Mouse (Mus musculus) spleen, adult 18-20 months (tissue): ENCODE results near the gene Uckl1.
A peak's percentile ranks its signal among the peaks of the same experiment; 100 is the strongest.

Experiments used
- DNase-seq, 2 experiments: peaks; one replicate each; pipeline ENCODE4 v3.0.0; 2022; ENCODE audit warnings: mixed read lengths in 2 of 2

Gene Uckl1

GRCm38 (mm10) chr2:181584411-181584942, at the start of gene Uckl1:
Uckl1 (minus strand) TSS chr2:181584892.
- DNase-seq = no peak

- no peak for DNase-seq
These were observed 47.9 kb upstream of the Uckl1 start for GRCm38 (mm10) chr2:181632624-181633023.

DNA sequence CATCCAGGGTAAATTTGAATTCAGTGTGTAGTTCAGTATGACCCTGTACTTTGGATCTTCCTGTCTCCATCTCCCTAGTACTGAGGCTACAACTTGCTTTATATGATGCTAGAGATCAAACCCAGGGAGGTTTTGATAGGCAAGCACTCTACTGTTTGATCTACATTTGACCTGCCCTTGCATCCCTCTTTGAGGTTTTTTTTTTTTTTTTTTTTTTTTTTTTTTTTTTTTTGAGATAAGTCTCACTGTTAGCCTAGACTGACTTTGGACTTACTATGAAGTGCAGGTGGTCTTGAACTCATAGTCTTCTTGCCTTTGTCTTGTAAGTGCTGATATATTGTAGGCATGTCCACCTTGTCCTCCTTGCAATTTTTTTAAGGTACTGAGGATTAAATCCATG, 43.8 kb upstream of the Uckl1 start:
- DNase-seq = no peak

- peak in 1 of 2 experiments; percentile 11 for DNase-seq
These were observed 38.7 kb upstream of the Uckl1 start for GRCm38 (mm10) chr2:181623401-181623800.

DNA sequence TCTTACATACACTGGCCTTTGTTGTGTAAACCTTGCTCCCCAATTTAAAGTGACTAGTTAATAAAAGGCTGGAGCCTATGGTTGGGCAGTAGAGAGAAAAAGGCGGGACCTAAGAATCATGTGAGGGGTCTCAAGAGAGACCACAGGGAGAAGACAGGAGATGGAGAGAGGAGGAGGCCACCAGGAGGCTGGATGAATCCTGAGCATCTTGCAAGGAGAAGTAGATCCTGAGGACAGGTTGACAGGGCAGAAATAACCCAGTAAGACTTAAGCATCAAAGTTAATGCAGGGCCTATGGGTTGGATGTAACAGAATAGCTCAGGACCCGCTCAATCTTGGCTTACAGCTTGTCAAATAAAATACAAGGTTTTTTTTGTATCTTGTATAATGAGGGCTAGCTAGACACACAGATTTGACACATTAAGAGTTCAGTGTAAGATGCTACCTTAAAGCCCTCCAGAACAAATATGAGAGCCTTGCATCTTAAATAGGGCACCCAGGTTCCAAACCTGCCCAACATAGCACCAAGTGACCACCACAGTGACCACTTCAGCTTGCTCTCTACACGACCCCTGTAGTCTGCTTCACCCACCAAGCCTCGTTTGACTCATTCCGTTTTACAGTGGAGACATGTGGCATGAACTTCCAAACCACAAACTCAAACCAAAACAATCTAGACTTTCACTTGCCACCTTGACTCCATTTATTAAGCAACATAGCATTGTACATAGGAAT, 34.2 kb upstream of the Uckl1 start:
- DNase-seq = no peak

DNA sequence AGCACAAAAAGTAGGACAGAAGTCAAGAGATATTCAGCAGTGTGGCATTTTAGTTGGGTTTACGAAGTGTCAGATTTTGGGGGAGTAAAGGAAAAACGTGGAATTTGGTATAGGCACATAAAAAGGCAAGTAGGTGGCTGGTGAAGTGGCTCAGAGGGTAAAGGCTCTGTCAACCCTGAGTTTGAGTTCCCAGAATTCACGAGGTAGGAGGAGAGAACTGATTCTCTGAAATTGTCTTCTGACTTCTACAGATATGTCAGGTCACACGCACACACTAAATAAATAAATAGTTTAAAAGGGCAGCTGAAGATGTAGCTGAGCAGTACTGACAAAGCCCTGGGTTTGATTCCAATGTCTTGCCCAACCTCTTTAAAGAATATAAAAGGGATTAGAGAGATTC, 17.7 kb upstream of the Uckl1 start:
- DNase-seq = no peak

- DNase-seq = no peak
These were observed 17.1 kb upstream of the Uckl1 start for GRCm38 (mm10) chr2:181601751-181602145.

DNA sequence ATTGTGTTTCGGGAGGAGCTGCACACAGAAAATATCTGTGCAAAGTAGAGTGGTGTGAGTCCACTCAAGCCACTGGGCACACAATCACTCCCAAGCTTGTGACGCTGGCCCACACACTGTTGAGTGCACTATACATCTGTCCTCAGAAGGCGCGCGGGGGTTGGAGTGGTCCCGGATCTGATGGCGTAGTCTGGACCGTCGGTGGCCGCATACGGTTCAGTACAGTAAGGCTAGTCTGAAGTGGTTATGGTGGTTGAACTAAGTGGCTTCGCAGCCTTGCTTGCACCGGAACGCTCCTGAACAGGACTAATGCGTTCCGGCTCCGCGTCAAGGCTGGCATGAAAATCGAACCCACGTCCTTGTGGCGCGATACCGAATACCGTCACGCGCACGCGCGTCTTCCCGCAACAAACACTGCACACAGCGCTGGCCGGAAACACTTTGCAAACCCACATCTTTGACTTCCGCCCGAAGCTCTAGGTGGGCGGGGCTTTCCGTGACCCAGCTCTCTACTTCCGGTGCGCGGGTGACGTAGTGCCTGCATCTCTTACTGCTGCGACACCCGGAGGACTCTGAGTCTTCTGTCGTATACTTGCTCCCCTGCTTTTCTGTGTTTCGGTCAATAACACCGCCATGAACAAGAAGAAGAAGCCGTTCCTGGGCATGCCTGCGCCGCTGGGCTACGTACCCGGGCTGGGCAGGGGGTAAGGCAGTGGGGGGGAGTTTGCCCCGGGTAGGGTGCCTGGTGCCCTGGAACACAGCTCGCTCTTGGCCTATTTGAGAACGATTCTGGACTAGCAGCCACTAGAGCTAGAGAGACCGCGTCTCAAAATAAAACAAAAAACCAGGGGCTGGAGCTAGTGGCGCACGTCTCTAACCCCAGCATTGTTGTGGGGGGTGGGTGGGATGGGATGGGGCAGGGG, 16.4 kb upstream of the Uckl1 start:
- peak; percentile 93 to 94 for DNase-seq

DNA sequence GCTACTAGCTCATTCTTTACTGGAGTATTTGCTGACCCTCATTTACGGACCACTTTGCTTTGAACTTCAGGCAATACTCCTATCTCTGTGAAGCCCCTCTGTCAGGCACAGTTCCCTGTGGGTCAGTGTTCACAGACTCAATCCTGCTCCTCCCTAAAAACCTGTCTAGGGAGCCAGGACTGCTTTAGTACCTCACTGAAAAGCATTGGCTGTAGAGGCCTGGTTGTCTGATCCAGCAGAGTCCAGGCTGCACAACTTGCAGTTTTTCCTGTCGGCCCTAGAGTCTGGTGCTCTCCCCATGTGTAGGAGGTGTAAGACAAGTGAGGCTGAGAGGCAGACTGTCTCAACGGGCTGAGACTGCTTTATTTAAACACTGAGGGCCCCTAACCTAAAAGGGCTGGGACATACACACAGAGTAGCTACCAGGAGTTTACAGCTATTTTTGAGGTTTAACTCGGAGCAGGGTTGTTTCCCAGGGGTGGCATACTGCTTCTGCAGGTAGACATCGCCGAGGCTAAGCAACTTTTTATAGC, 15.6 kb upstream of the Uckl1 start:
- no peak for DNase-seq

- DNase-seq = peak; percentile 45 to 67
These were observed 14.0 kb upstream of the Uckl1 start, which contains the start of gene Samd10 for GRCm38 (mm10) chr2:181598454-181599351. Samd10 (minus strand) TSS chr2:181599212.

- DNase-seq = no peak
These were observed 12.8 kb upstream of the Uckl1 start for GRCm38 (mm10) chr2:181597378-181598061.

GRCm38 (mm10) chr2:181596221-181596960, 11.7 kb upstream of the Uckl1 start:
- DNase-seq = no peak

DNA sequence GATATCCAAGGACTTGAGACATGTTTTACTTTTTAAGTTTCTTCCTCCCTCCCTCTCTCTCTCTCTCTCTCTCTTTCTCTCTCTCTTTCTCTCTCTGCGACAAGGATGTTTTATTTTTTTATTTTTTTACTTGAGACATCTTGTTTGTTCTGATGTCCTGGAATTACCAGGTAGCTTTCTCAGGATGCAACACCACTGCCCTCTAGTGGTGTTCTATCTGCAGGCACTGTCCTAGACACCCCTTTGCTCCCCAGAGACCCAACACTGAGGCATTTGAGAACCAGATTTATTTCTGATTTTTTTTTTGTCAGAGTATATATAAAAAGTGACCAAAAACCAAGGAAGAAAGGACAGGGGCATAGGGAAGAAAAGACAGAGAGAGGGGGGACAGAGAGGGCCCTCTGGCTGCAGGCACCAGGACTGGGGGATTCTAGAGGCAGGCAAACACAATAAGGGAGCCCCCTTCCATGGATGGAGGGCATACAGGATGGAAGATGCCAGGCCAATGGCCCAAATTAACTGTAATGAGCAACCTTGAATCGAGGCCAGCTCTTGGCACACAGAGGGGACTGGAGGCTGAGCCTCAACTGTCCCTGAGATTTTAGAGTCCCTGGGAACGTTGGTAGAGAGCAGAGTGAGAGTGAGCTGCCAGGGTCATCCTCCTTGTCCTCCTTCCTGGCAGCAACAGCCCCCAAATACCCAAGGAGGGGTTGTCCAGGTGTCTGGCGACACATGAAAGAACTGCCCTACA, 10.4 kb upstream of the Uckl1 start:
- no peak for DNase-seq

DNA sequence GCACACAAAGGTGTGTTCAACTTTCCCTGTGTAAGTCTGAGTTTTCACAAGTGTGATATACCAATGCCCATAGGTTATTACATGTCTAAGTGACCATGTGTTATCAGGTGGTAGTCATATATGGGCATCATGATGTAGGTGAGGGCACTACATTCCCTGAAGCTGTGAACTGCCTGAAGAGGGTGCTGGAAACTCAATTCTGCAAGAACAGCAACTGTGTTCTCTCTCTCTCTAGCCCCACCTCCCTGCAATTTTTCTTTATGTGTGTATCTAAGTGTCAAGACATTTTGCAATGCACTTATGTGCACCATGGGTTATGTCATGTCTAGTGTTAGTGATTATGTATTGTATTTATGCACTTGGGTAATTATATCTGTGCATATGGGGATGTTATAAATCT, 9.2 kb upstream of the Uckl1 start:
- DNase-seq = no peak

DNA sequence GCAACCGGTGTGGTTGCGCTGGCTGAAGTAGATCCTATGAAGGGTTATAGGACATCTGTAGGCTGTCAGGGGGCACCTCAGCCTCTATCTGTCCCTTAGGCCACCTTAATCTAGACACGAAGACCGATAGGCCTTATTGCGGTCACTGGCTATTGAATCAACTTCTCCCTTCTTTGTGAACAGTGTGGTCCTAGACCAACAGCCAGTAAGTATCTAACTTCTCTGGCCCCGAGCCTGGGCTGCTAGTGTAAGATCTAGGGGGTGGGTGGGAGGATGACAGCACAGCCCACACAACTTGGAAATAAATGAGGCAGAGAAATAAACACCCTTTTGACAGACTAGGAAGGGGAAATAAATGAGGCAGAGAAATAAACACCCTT, 8.3 kb upstream of the Uckl1 start:
- DNase-seq = peak in 1 of 2 experiments; percentile 28

DNA sequence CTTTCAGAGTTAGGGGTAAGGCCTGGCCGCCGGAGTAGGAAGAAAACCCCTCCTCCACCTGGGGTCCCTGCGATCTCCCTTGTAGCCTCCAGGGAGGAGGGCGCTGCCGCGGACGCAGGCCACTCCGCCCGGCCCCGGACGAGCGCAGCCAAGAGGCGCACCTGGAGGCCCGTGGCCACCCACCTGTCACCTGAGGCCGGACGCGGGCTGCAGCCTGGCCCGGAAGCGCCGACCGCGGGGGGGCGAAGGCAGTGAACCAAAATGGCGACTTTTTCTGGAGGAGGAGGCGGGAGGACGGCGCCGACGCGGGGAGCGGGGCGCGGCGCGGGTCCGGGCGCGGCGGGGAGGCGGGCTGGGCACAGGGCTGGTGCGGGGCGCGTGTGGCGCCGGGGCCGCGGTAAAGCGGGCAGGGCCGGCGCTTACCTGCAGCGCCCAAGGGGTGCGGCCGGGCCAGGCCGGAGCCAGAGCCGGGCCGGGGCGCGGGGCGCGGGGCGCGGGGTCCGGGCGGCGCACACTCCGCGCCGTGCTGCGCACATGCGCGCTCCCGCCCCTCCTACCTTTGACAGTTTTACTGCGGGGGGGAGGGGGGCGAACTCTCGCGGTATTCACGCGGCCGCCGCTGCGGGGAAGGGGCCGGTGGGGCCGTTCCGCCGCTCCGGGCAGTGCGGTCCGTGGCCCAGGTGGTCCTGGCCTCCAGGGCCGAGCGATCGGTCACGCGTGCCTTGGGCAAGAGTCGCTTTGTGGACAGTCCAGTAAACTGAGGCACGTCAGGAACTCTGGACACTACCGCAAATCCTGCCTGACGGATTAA, 7.7 kb upstream of the Uckl1 start, which contains the start of gene Zfp512b:
Gene Zfp512b, minus strand, starts transcription at position 573 of the 811 bp plus-strand sequence.
- peak; percentile 50 to 73 for DNase-seq

GRCm38 (mm10) chr2:181591528-181592085, 6.9 kb upstream of the Uckl1 start, which contains the start of gene Prpf6:
Prpf6 (plus strand) TSS chr2:181591868.
- DNase-seq = no peak

GRCm38 (mm10) chr2:181590471-181590870, 5.8 kb upstream of the Uckl1 start:
- no peak for DNase-seq

GRCm38 (mm10) chr2:181589732-181590105, 5.0 kb upstream of the Uckl1 start:
- DNase-seq = no peak
